ENCODE assay signal across 8 mouse cellular contexts in genomic region chr6:72344396-72345073, GRCm38 (mm10). TPM values are rescaled to one million over a fixed set of nuclear protein-coding genes. Genes with fewer than 3 reads are reported as not detected.
DNase-seq lines count a peak whose midpoint lies in the region; ATAC-seq and TF ChIP-seq lines count a peak whose summit lies in the region.

No protein-coding gene starts in this region.

- DNase-seq in kidney, postnatal 0 days (ENCODE audit: low spot score), result no peak
- DNase-seq in kidney, adult 18-20 months, result no peak
- no peak for DNase-seq in hindbrain, postnatal 0 days (ENCODE audit: low spot score)
- DNase-seq in T-cell, adult 2 months (ENCODE audit: low spot score), result no peak
- no peak for DNase-seq in frontal cortex, postnatal 10 days (ENCODE audit: low spot score in 2 of 2)
- no peak for DNase-seq in layer of hippocampus, postnatal 36 days

- WGBS in kidney, postnatal 0 days, result under 1% methylated on average over 34 of the region's 42 CpGs
- under 1% methylated on average over 41 of the region's 42 CpGs for WGBS in hindbrain, postnatal 0 days
- under 1% methylated on average over 42 of the region's 42 CpGs for WGBS in neural tube, embryonic 12.5 days

- no peaks in the 10 kb centered on the region for H3K27me3 ChIP-seq in kidney, postnatal 0 days (ENCODE audit: insufficient read depth, low read length)
- H3K27me3 ChIP-seq in hindbrain, postnatal 0 days (ENCODE audit: insufficient read depth, low read length), result no peaks in the 10 kb centered on the region
- no peaks in the 10 kb centered on the region for H3K27me3 ChIP-seq in neural tube, embryonic 12.5 days (replicated peaks)

- peak; percentile 22 for ATAC-seq in kidney, postnatal 0 days (replicated peaks; ENCODE audit: low FRiP score, low read depth)
- peak; percentile 50 for ATAC-seq in hindbrain, postnatal 0 days
- ATAC-seq in neural tube, embryonic 12.5 days (ENCODE audit: low FRiP score, low read depth), result peak; percentile 55

- H3K36me3 ChIP-seq in kidney, postnatal 0 days (ENCODE audit: insufficient read depth, low read length), result no peaks in the 10 kb centered on the region; the same call in 1 of the 2 replicates
- H3K36me3 ChIP-seq in hindbrain, postnatal 0 days (ENCODE audit: insufficient read depth, low read length), result peaks cover 9% of the 10 kb centered on the region; the same call in 1 of the 2 replicates
- H3K36me3 ChIP-seq in neural tube, embryonic 12.5 days, result peaks cover 24% of the 10 kb centered on the region

- no peaks in the 10 kb centered on the region for H3K9me3 ChIP-seq in kidney, postnatal 0 days (replicated peaks; ENCODE audit: low read length)
- H3K9me3 ChIP-seq in hindbrain, postnatal 0 days (ENCODE audit: low read length), result no peaks in the 10 kb centered on the region
- no peaks in the 10 kb centered on the region for H3K9me3 ChIP-seq in neural tube, embryonic 12.5 days

- peak overlapping the region; percentile 71; the same call in 1 of the 2 replicates for H3K27ac ChIP-seq in kidney, postnatal 0 days
- 0 out of 2 replicates have a peak overlapping the region, but pooled peaks have one; percentile 49 for H3K27ac ChIP-seq in brown adipose tissue, adult 24 weeks (replicated peaks; ENCODE audit: low read depth, low read length)
- peak overlapping the region; percentile 77 for H3K27ac ChIP-seq in hindbrain, postnatal 0 days
- no peak overlapping the region for H3K27ac ChIP-seq in neural tube, embryonic 12.5 days

- H3K4me1 ChIP-seq in kidney, postnatal 0 days (replicated peaks; ENCODE audit: insufficient read depth, low read length), result peaks cover 15% of the 10 kb centered on the region
- H3K4me1 ChIP-seq in brown adipose tissue, adult 24 weeks (ENCODE audit: control insufficient read depth, insufficient read depth, insufficient read length, low read length), result peaks cover 10% of the 10 kb centered on the region
- peaks cover 16% of the 10 kb centered on the region for H3K4me1 ChIP-seq in hindbrain, postnatal 0 days (ENCODE audit: insufficient read depth, low read length)
- peaks cover 34% of the 10 kb centered on the region for H3K4me1 ChIP-seq in neural tube, embryonic 12.5 days

- H3K4me2 ChIP-seq in kidney, postnatal 0 days (ENCODE audit: low read length), result peak overlapping the region; percentile 82
- peak overlapping the region; percentile 82 for H3K4me2 ChIP-seq in hindbrain, postnatal 0 days (ENCODE audit: low read depth, low read length)
- peak overlapping the region; percentile 75 for H3K4me2 ChIP-seq in neural tube, embryonic 12.5 days (replicated peaks)

- TF ChIP-seq CTCF in kidney, postnatal 0 days (IDR thresholded peaks at IDR 0.05; ENCODE audit: low read depth), result no peak
- TF ChIP-seq CTCF in hindbrain, postnatal 0 days (IDR thresholded peaks at IDR 0.05; ENCODE audit: low read depth), result no peak

- H3K4me3 ChIP-seq in kidney, postnatal 0 days (replicated peaks; ENCODE audit: low read depth, low read length), result peak overlapping the region; percentile 88
- peak overlapping the region; percentile 91 for H3K4me3 ChIP-seq in brown adipose tissue, adult 24 weeks (ENCODE audit: insufficient read depth, low read depth, low read length)
- peak overlapping the region; percentile 88 for H3K4me3 ChIP-seq in hindbrain, postnatal 0 days (ENCODE audit: low read length)
- peak overlapping the region; percentile 80 for H3K4me3 ChIP-seq in neural tube, embryonic 12.5 days

- peak overlapping the region; percentile 86 for H3K9ac ChIP-seq in kidney, postnatal 0 days (ENCODE audit: low read depth, low read length)
- peak overlapping the region; percentile 83 for H3K9ac ChIP-seq in hindbrain, postnatal 0 days (replicated peaks; ENCODE audit: low read length)
- H3K9ac ChIP-seq in neural tube, embryonic 12.5 days, result peak overlapping the region; percentile 89

RNA-seq across cellular contexts. Expression of gene Usp39, which starts 0.4 kb away (rescaled TPM):
- polyA plus RNA-seq in kidney, postnatal 0 days (2015; fragmentation: Nextera tagmentation; extraction: Ambion mirVana), result 35.6 and 37.2 TPM in 2 replicates
- polyA plus RNA-seq in brown adipose tissue, adult 24 weeks (2012; ENCODE audit: insufficient read depth, insufficient read length, missing spikeins), result 12.0 and 12.1 TPM in 2 replicates
- 59.3 and 64.6 TPM in 2 replicates for total RNA-seq in hindbrain, postnatal 0 days (2014; rRNA removed)
- polyA plus RNA-seq in hindbrain, postnatal 0 days (2015; fragmentation: Nextera tagmentation; extraction: Ambion mirVana), result 33.1 and 34.1 TPM in 2 replicates
- 63.7 and 64.9 TPM in 2 replicates for polyA plus RNA-seq in neural tube, embryonic 12.5 days (2016; fragmentation: Nextera tagmentation; extraction: Ambion mirVana)
- total RNA-seq in layer of hippocampus, postnatal 36 days (2021), result 10 to 100 TPM; 31.3 to 35.8 TPM

RNA-seq across cellular contexts. Expression of gene 0610030E20Rik, which starts 2.6 kb away (rescaled TPM):
- 21.8 and 24.4 TPM in 2 replicates for polyA plus RNA-seq in kidney, postnatal 0 days (2015; fragmentation: Nextera tagmentation; extraction: Ambion mirVana)
- 9.7 and 11.7 TPM in 2 replicates for polyA plus RNA-seq in brown adipose tissue, adult 24 weeks (2012; ENCODE audit: insufficient read depth, insufficient read length, missing spikeins)
- 8.7 and 12.3 TPM in 2 replicates for total RNA-seq in hindbrain, postnatal 0 days (2014; rRNA removed)
- 15.2 and 15.9 TPM in 2 replicates for polyA plus RNA-seq in hindbrain, postnatal 0 days (2015; fragmentation: Nextera tagmentation; extraction: Ambion mirVana)
- 24.8 and 25.8 TPM in 2 replicates for polyA plus RNA-seq in neural tube, embryonic 12.5 days (2016; fragmentation: Nextera tagmentation; extraction: Ambion mirVana)
- total RNA-seq in layer of hippocampus, postnatal 36 days (2021), result 10 to 100 TPM; 16.9 to 17.2 TPM

RNA-seq across cellular contexts. Expression of gene Tmem150a, which starts 10.7 kb away (rescaled TPM):
- polyA plus RNA-seq in kidney, postnatal 0 days (2015; fragmentation: Nextera tagmentation; extraction: Ambion mirVana), result 50.5 and 50.6 TPM in 2 replicates
- polyA plus RNA-seq in brown adipose tissue, adult 24 weeks (2012; ENCODE audit: insufficient read depth, insufficient read length, missing spikeins), result 8.6 and 10.6 TPM in 2 replicates
- total RNA-seq in hindbrain, postnatal 0 days (2014; rRNA removed), result 23.6 and 35.3 TPM in 2 replicates
- 12.2 and 15.3 TPM in 2 replicates for polyA plus RNA-seq in hindbrain, postnatal 0 days (2015; fragmentation: Nextera tagmentation; extraction: Ambion mirVana)
- polyA plus RNA-seq in neural tube, embryonic 12.5 days (2016; fragmentation: Nextera tagmentation; extraction: Ambion mirVana), result 12.8 and 12.9 TPM in 2 replicates
- 10 to 100 TPM in 1 of 2 experiments, 1 to 10 TPM in 1; 8.1 to 10.5 TPM for total RNA-seq in layer of hippocampus, postnatal 36 days (2021)

RNA-seq across cellular contexts. Expression of gene Rnf181, which starts 22.2 kb away (rescaled TPM):
- 150 and 164 TPM in 2 replicates for polyA plus RNA-seq in kidney, postnatal 0 days (2015; fragmentation: Nextera tagmentation; extraction: Ambion mirVana)
- 87.8 and 96.4 TPM in 2 replicates for polyA plus RNA-seq in brown adipose tissue, adult 24 weeks (2012; ENCODE audit: insufficient read depth, insufficient read length, missing spikeins)
- total RNA-seq in hindbrain, postnatal 0 days (2014; rRNA removed), result 70.6 and 72.7 TPM in 2 replicates
- 128 and 134 TPM in 2 replicates for polyA plus RNA-seq in hindbrain, postnatal 0 days (2015; fragmentation: Nextera tagmentation; extraction: Ambion mirVana)
- 108 and 109 TPM in 2 replicates for polyA plus RNA-seq in neural tube, embryonic 12.5 days (2016; fragmentation: Nextera tagmentation; extraction: Ambion mirVana)
- total RNA-seq in layer of hippocampus, postnatal 36 days (2021), result 10 to 100 TPM; 77.6 to 85.2 TPM

RNA-seq across cellular contexts. Expression of gene Vamp5, which starts 35.7 kb away (rescaled TPM):
- polyA plus RNA-seq in kidney, postnatal 0 days (2015; fragmentation: Nextera tagmentation; extraction: Ambion mirVana), result 45.6 and 50.1 TPM in 2 replicates
- 17.5 and 19.1 TPM in 2 replicates for polyA plus RNA-seq in brown adipose tissue, adult 24 weeks (2012; ENCODE audit: insufficient read depth, insufficient read length, missing spikeins)
- total RNA-seq in hindbrain, postnatal 0 days (2014; rRNA removed), result 4.6 and 20.0 TPM in 2 replicates
- 11.9 and 12.9 TPM in 2 replicates for polyA plus RNA-seq in hindbrain, postnatal 0 days (2015; fragmentation: Nextera tagmentation; extraction: Ambion mirVana)
- 17.3 and 18.7 TPM in 2 replicates for polyA plus RNA-seq in neural tube, embryonic 12.5 days (2016; fragmentation: Nextera tagmentation; extraction: Ambion mirVana)
- 1 to 10 TPM; 4.4 to 5.3 TPM for total RNA-seq in layer of hippocampus, postnatal 36 days (2021)
